Mouse (Mus musculus): Measurements from ENCODE around the gene Slc12a8.

Gene Slc12a8

GRCm38 (mm10) chr16:33673530-33674109, 156.5 kb downstream of the Slc12a8 start:
- no peak for DNase-seq (ENCODE audit: low read depth, low spot score)

- DNase-seq (ENCODE audit: low read depth, low spot score) = no peak
These were observed 158.2 kb downstream of the Slc12a8 start for GRCm38 (mm10) chr16:33675151-33675847.

GRCm38 (mm10) chr16:33675848-33676184, 158.7 kb downstream of the Slc12a8 start:
- no peak for DNase-seq (ENCODE audit: low read depth, low spot score)

GRCm38 (mm10) chr16:33676347-33677312, 159.5 kb downstream of the Slc12a8 start:
- no peak for DNase-seq (ENCODE audit: low read depth, low spot score)

- no peak for DNase-seq (ENCODE audit: low read depth, low spot score)
These were observed 160.2 kb downstream of the Slc12a8 start for GRCm38 (mm10) chr16:33677313-33677690.

GRCm38 (mm10) chr16:33677901-33678300, 160.8 kb downstream of the Slc12a8 start:
- DNase-seq (ENCODE audit: low read depth, low spot score) = no peak

GRCm38 (mm10) chr16:33680271-33680670, 163.1 kb downstream of the Slc12a8 start:
- DNase-seq (ENCODE audit: low read depth, low spot score) = no peak

GRCm38 (mm10) chr16:33680816-33681215, 163.7 kb downstream of the Slc12a8 start:
- peak; percentile 79 for DNase-seq (ENCODE audit: low read depth, low spot score)

- DNase-seq (ENCODE audit: low read depth, low spot score) = no peak
These were observed 164.5 kb downstream of the Slc12a8 start for GRCm38 (mm10) chr16:33681661-33682060.

GRCm38 (mm10) chr16:33682651-33683050, 165.5 kb downstream of the Slc12a8 start:
- DNase-seq (ENCODE audit: low read depth, low spot score) = no peak

GRCm38 (mm10) chr16:33683206-33684161, 166.4 kb downstream of the Slc12a8 start:
- peak; percentile 37 for DNase-seq (ENCODE audit: low read depth, low spot score)

- peak; percentile 62 for DNase-seq (ENCODE audit: low read depth, low spot score)
These were observed 167.1 kb downstream of the Slc12a8 start, which contains the start of gene Heg1 for GRCm38 (mm10) chr16:33684162-33684702. TSS of gene Heg1 (plus strand) at chr16:33684370.

- peak; percentile 26 for DNase-seq (ENCODE audit: low read depth, low spot score)
These were observed 167.9 kb downstream of the Slc12a8 start for GRCm38 (mm10) chr16:33684703-33685701.

GRCm38 (mm10) chr16:33686056-33686455, 168.9 kb downstream of the Slc12a8 start:
- DNase-seq (ENCODE audit: low read depth, low spot score) = no peak

- DNase-seq (ENCODE audit: low read depth, low spot score) = no peak
These were observed 170.6 kb downstream of the Slc12a8 start for GRCm38 (mm10) chr16:33687724-33688123.

- DNase-seq (ENCODE audit: low read depth, low spot score) = no peak
These were observed 174.0 kb downstream of the Slc12a8 start for GRCm38 (mm10) chr16:33690975-33691747.

GRCm38 (mm10) chr16:33693553-33693952, 176.4 kb downstream of the Slc12a8 start:
- DNase-seq (ENCODE audit: low read depth, low spot score) = no peak

- DNase-seq (ENCODE audit: low read depth, low spot score) = no peak
These were observed 179.9 kb downstream of the Slc12a8 start for GRCm38 (mm10) chr16:33696811-33697575.
